Comparison of ENCODE assay signal across 21 mouse cellular contexts in the genomic region with DNA sequence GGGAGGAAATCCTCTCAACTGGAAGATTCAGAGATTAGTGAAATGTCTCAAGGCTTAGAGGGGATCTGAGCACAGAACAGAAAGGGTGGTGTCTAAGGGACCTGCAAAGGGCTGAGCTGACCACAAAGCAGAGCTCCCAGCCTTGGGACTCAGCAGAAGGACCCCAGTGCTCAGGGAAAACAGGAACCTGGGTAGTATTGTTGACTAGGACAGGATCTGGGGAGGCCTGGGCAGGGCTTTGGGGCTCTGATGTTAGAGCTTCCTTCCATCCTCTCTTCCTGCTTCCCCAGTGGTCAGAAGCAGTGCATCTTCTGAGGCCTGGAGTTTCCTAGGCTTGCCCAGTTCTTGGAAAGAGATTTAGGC. TPM values are rescaled to one million over a fixed set of nuclear protein-coding genes. Genes with fewer than 3 reads are reported as not detected.
A peak's percentile ranks its signal among the peaks of the same experiment; 100 is the strongest.
DNase-seq lines count a peak whose midpoint lies in the region; ATAC-seq and TF ChIP-seq lines count a peak whose summit lies in the region.
"Had no signal": no experiment of that assay in that cellular context is flagged by ENCODE, and none has a peak within 500 bp of the region (broad histone marks: within the 10 kb centered on the region; RNA-seq: fewer than 3 reads in every experiment).

No protein-coding gene starts in this region.

- H3K4me3 ChIP-seq in hindbrain, embryonic 12.5 days: no peak overlapping the region
- H3K4me3 ChIP-seq in hindbrain, embryonic 14.5 days (replicated peaks; ENCODE audit: low read length): no peak overlapping the region
- no peak overlapping the region for H3K4me3 ChIP-seq in bone marrow macrophage, adult 2 months (ENCODE audit: insufficient read depth, low read length)
- H3K4me3 ChIP-seq: forebrain, embryonic 15.5 days; heart, embryonic 12.5 days; hindbrain, embryonic 13.5 days had no signal

- no peaks in the 10 kb centered on the region for H3K36me3 ChIP-seq in hindbrain, embryonic 12.5 days
- no peaks in the 10 kb centered on the region for H3K36me3 ChIP-seq in hindbrain, embryonic 14.5 days (replicated peaks; ENCODE audit: control insufficient read depth, insufficient read depth)
- H3K36me3 ChIP-seq: forebrain, embryonic 15.5 days; heart, embryonic 12.5 days; hindbrain, embryonic 13.5 days had no signal

- peaks cover 3% of the 10 kb centered on the region for H3K4me1 ChIP-seq in hindbrain, embryonic 12.5 days
- H3K4me1 ChIP-seq in hindbrain, embryonic 14.5 days (replicated peaks; ENCODE audit: control insufficient read depth, insufficient read depth, low read length): no peaks in the 10 kb centered on the region
- H3K4me1 ChIP-seq in bone marrow macrophage, adult 2 months (ENCODE audit: control insufficient read depth, insufficient read depth, low read length): peaks cover 26% of the 10 kb centered on the region
- H3K4me1 ChIP-seq: forebrain, embryonic 15.5 days had no signal

- no peak overlapping the region for H3K27ac ChIP-seq in hindbrain, embryonic 12.5 days
- no peak overlapping the region for H3K27ac ChIP-seq in hindbrain, embryonic 14.5 days
- 0 out of 2 replicates have a peak overlapping the region, but pooled peaks have one; percentile 11 for H3K27ac ChIP-seq in bone marrow macrophage, adult 2 months (ENCODE audit: insufficient read depth, low read depth, low read length)
- H3K27ac ChIP-seq: forebrain, embryonic 15.5 days; hindbrain, embryonic 13.5 days had no signal

- TF ChIP-seq POLR2A in bone marrow macrophage, adult 2 months (IDR thresholded peaks at IDR 0.05; ENCODE audit: borderline replicate concordance, low read depth, low read length): no peak

- no peaks in the 10 kb centered on the region for H3K9me3 ChIP-seq in hindbrain, embryonic 12.5 days (replicated peaks)
- no peaks in the 10 kb centered on the region for H3K9me3 ChIP-seq in hindbrain, embryonic 14.5 days (ENCODE audit: control insufficient read depth, low read length)
- H3K9me3 ChIP-seq: forebrain, embryonic 15.5 days; heart, embryonic 12.5 days; hindbrain, embryonic 13.5 days had no signal

- TF ChIP-seq CTCF in bone marrow macrophage, adult 2 months (IDR thresholded peaks at IDR 0.05; ENCODE audit: low read depth, low read length): no peak

- H3K4me2 ChIP-seq in hindbrain, embryonic 12.5 days (replicated peaks): no peak overlapping the region
- H3K4me2 ChIP-seq in hindbrain, embryonic 14.5 days (replicated peaks): no peak overlapping the region
- H3K4me2 ChIP-seq: forebrain, embryonic 15.5 days; heart, embryonic 12.5 days; hindbrain, embryonic 13.5 days had no signal

- no peak for DNase-seq in hindbrain, embryonic 14.5 days (ENCODE audit: low spot score)
- DNase-seq in spleen, adult 18-20 months: no peak
- DNase-seq: cerebellum, adult 11 months; cerebellum, adult 8-10 months had no signal

- 0 out of 2 replicates have a peak, but pooled peaks have one; percentile 8 for ATAC-seq in hindbrain, embryonic 12.5 days (ENCODE audit: low FRiP score)
- no peak for ATAC-seq in hindbrain, embryonic 14.5 days (ENCODE audit: low FRiP score)
- ATAC-seq in common myeloid progenitor, adult 5-6 weeks (replicated peaks; ENCODE audit: low read depth, poor library complexity, severe bottlenecking): peak; percentile 34; the same call in 1 of the 2 replicates
- peak; percentile 35 for ATAC-seq in megakaryocyte, adult 5-6 weeks (ENCODE audit: poor library complexity, severe bottlenecking)
- no peak for ATAC-seq in frontal cortex, adult (ENCODE audit: low TSS enrichment)
- ATAC-seq: forebrain, embryonic 15.5 days had no signal

- no peak overlapping the region for H3K9ac ChIP-seq in hindbrain, embryonic 12.5 days
- no peak overlapping the region for H3K9ac ChIP-seq in hindbrain, embryonic 14.5 days
- H3K9ac ChIP-seq: forebrain, embryonic 15.5 days; heart, embryonic 12.5 days; hindbrain, embryonic 13.5 days had no signal

- H3K27me3 ChIP-seq in hindbrain, embryonic 12.5 days: no peaks in the 10 kb centered on the region
- no peaks in the 10 kb centered on the region for H3K27me3 ChIP-seq in hindbrain, embryonic 14.5 days (ENCODE audit: control insufficient read depth, insufficient read depth, low read length)
- H3K27me3 ChIP-seq: forebrain, embryonic 15.5 days; hindbrain, embryonic 13.5 days had no signal

RNA-seq across cellular contexts. Expression of gene Tmem273, which starts 15.9 kb away (rescaled TPM):
- 0.30 and 0.47 TPM in 2 replicates for polyA plus RNA-seq in hindbrain, embryonic 12.5 days (2016; fragmentation: Nextera tagmentation; extraction: Ambion mirVana)
- polyA plus RNA-seq in hindbrain, embryonic 14.5 days (2014; fragmentation: Nextera tagmentation; extraction: Ambion mirVana): 0.86 and 0.97 TPM in 2 replicates
- 18.1 and 27.9 TPM in 2 replicates for polyA plus RNA-seq in bone marrow macrophage, adult 2 months (2012; ENCODE audit: insufficient read depth, insufficient read length, missing spikeins)
- total RNA-seq in common myeloid progenitor, adult 5-6 weeks (2017): 2.3 and 5.5 TPM in 2 replicates
- 12.3 and 15.3 TPM in 2 replicates for total RNA-seq in megakaryocyte, adult 5-6 weeks (2015)
- 7.8 and 10.1 TPM in 2 replicates for total RNA-seq in megakaryocyte, adult 5-6 weeks (2017)
- total RNA-seq: ES-E14 had no signal

RNA-seq across cellular contexts. Expression of gene Fam170b, which starts 32.1 kb away (rescaled TPM):
- polyA plus RNA-seq in hindbrain, embryonic 12.5 days (2016; fragmentation: Nextera tagmentation; extraction: Ambion mirVana): not detected in 2 replicates
- polyA plus RNA-seq in hindbrain, embryonic 14.5 days (2014; fragmentation: Nextera tagmentation; extraction: Ambion mirVana): not detected in 2 replicates
- polyA plus RNA-seq in bone marrow macrophage, adult 2 months (2012; ENCODE audit: insufficient read depth, insufficient read length, missing spikeins): not detected in 2 replicates
- not detected in 2 replicates for total RNA-seq in common myeloid progenitor, adult 5-6 weeks (2017)
- not detected in 2 replicates for total RNA-seq in megakaryocyte, adult 5-6 weeks (2015)
- not detected in 2 replicates for total RNA-seq in megakaryocyte, adult 5-6 weeks (2017)
- total RNA-seq: gastrocnemius, postnatal 10 days; gastrocnemius, postnatal 4 days; heart, adult 8-10 months; heart, postnatal 25 days had no signal
- polyA plus RNA-seq: cortical plate, adult 2 months; embryonic facial prominence, embryonic 14.5 days; forebrain, embryonic 15.5 days; frontal cortex, adult 2 months; heart, embryonic 16.5 days; hindbrain, embryonic 13.5 days had no signal

RNA-seq across cellular contexts. Expression of gene Vstm4, which starts 54.9 kb away (rescaled TPM):
- polyA plus RNA-seq in hindbrain, embryonic 12.5 days (2016; fragmentation: Nextera tagmentation; extraction: Ambion mirVana): 7.3 and 8.2 TPM in 2 replicates
- polyA plus RNA-seq in hindbrain, embryonic 14.5 days (2014; fragmentation: Nextera tagmentation; extraction: Ambion mirVana): 12.6 and 12.8 TPM in 2 replicates
- polyA plus RNA-seq in bone marrow macrophage, adult 2 months (2012; ENCODE audit: insufficient read depth, insufficient read length, missing spikeins): not detected in 2 replicates
- not detected in 2 replicates for total RNA-seq in common myeloid progenitor, adult 5-6 weeks (2017)
- total RNA-seq in megakaryocyte, adult 5-6 weeks (2015): not detected in 2 replicates
- not detected in 2 replicates for total RNA-seq in megakaryocyte, adult 5-6 weeks (2017)

Comparison
In these comparisons a context has a peak if more than half of its experiments do, and no peak if none do; other contexts are left out.
1. ATAC-seq: peak in hindbrain, embryonic 12.5 days (single experiment), common myeloid progenitor, adult 5-6 weeks (single experiment) and megakaryocyte, adult 5-6 weeks (single experiment); none in hindbrain, embryonic 14.5 days (single experiment) and frontal cortex, adult (single experiment).